ENCODE assay signal across 4 mouse cellular contexts in genomic region chr11:53878096-53878495, GRCm38 (mm10). TPM values are rescaled to one million over a fixed set of nuclear protein-coding genes. Genes with fewer than 3 reads are reported as not detected.
"Had no signal": no experiment of that assay in that cellular context is flagged by ENCODE, and none has a peak within 500 bp of the region (broad histone marks: within the 10 kb centered on the region; RNA-seq: fewer than 3 reads in every experiment).

No protein-coding gene starts in this region.

RNA-seq across cellular contexts. Expression of gene Gm12216, which starts 19.0 kb away (rescaled TPM):
- polyA plus RNA-seq: heart, embryonic 11.5 days; hindbrain, embryonic 11.5 days; limb, embryonic 11.5 days; liver, embryonic 15.5 days had no signal
